24 mouse cellular contexts compared by ENCODE assay signal in the genomic region with DNA sequence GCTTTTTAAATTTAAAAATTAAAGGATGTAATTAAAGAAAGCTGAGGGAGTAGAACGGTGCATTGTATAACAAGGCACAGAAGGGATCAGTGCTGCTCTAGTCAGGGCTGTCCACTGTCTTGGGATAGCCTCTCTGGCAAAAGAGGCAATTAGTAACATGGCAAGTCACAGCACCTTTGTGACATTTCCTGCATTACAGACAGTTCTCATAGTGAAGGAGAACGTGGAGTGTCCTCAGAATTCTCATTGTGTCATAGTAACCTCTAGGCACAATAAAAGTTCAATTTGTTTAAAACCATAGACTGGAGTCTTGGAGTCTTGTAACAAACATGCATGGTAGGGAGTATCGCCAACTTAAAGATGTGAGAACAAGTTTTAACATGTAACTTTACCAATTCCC. TPM values are rescaled to one million over a fixed set of nuclear protein-coding genes. Genes with fewer than 3 reads are reported as not detected.
"Had no signal": no experiment of that assay in that cellular context is flagged by ENCODE, and none has a peak within 500 bp of the region (broad histone marks: within the 10 kb centered on the region; RNA-seq: fewer than 3 reads in every experiment).

TSS of gene Lpcat2b (plus strand) at position 301 of the 400 bp plus-strand sequence.

- H3K9me3 ChIP-seq: neural tube, embryonic 12.5 days; neural tube, embryonic 13.5 days; neural tube, embryonic 15.5 days; stomach, embryonic 15.5 days had no signal

- H3K36me3 ChIP-seq: neural tube, embryonic 12.5 days; neural tube, embryonic 13.5 days; neural tube, embryonic 15.5 days; stomach, embryonic 15.5 days had no signal

- H3K4me3 ChIP-seq: neural tube, embryonic 12.5 days; neural tube, embryonic 13.5 days; neural tube, embryonic 15.5 days; stomach, embryonic 15.5 days had no signal

- H3K9ac ChIP-seq: neural tube, embryonic 12.5 days; neural tube, embryonic 13.5 days; neural tube, embryonic 15.5 days; stomach, embryonic 15.5 days had no signal

- DNase-seq: retina, postnatal 1 day; right cerebral cortex, adult 18-20 months; right cerebral cortex, postnatal 14 days; right cerebral cortex, postnatal 25 days; right cerebral cortex, postnatal 4 days; spleen, adult 18-20 months; thymus, adult 18-20 months; thymus, adult 2 months; thymus, postnatal 14 days; thymus, postnatal 25 days; thymus, postnatal 36 days; thymus, postnatal 4 days had no signal

- H3K4me2 ChIP-seq: neural tube, embryonic 12.5 days; neural tube, embryonic 13.5 days; neural tube, embryonic 15.5 days; stomach, embryonic 15.5 days had no signal

- H3K27me3 ChIP-seq: neural tube, embryonic 12.5 days; stomach, embryonic 15.5 days had no signal

- H3K4me1 ChIP-seq: neural tube, embryonic 12.5 days; neural tube, embryonic 13.5 days; neural tube, embryonic 15.5 days; stomach, embryonic 15.5 days had no signal

- H3K27ac ChIP-seq: neural tube, embryonic 12.5 days; neural tube, embryonic 13.5 days; neural tube, embryonic 15.5 days; stomach, embryonic 15.5 days; stomach, postnatal 0 days had no signal

RNA-seq across cellular contexts. Expression of gene Lpcat2b, which starts in this region (rescaled TPM):
- total RNA-seq: neutrophil, adult 5-6 weeks had no signal
- polyA plus RNA-seq: neural tube, embryonic 12.5 days; neural tube, embryonic 13.5 days; neural tube, embryonic 15.5 days; small intestine, adult 2 months; spleen, adult 2 months; stomach, embryonic 14.5 days; stomach, embryonic 15.5 days; stomach, embryonic 16.5 days; stomach, postnatal 0 days; thymus, postnatal 0 days; urinary bladder, adult 2 months had no signal
